Mouse (Mus musculus) urinary bladder, postnatal 10 days (tissue): Measurements from ENCODE around the gene H2-Q10.

Experiments used
- DNase-seq: peaks from one replicate; pipeline ENCODE4 v3.0.0; 2022; ENCODE audit warnings: low spot score

The H2-Q10 gene

GRCm38 (mm10) chr17:35515911-35516640 lies 46.2 kb downstream of the H2-Q10 start:
- DNase-seq = no peak

- peak; percentile 90 for DNase-seq
Observed at GRCm38 (mm10) chr17:35516652-35517500, 47.0 kb downstream of the H2-Q10 start, which contains the start of the genes Tcf19 and Cchcr1. Gene Tcf19 (minus strand): TSS chr17:35516824. Gene Cchcr1 (plus strand): TSS chr17:35517100.

- no peak for DNase-seq
Observed at GRCm38 (mm10) chr17:35517526-35517925, 47.6 kb downstream of the H2-Q10 start.
